Mouse (Mus musculus) heart, embryonic 14.5 days (tissue): ENCODE data around the gene Bmp8b. TPM values are rescaled to one million over a fixed set of nuclear protein-coding genes. Genes with fewer than 3 reads are reported as not detected.
A peak's percentile ranks its signal among the peaks of the same experiment; 100 is the strongest.

Experiments used
- ATAC-seq: fragments of 200-750 bp; cut with Nextera tagmentation; 2 replicates; pipeline ENCODE4 v1.8.0; 2017; ENCODE audit warnings: low read depth, moderate TSS enrichment; ENCODE audit not compliant: insufficient number of reproducible peaks, insufficient read depth, low FRiP score
- H3K27ac ChIP-seq, 2 experiments: fragments of 200-500 bp in 1 of 2; fragments of 300-500 bp in 1 of 2; sonication (generic) in 1 of 2; replicated peaks in 1 of 2; 2 replicates each; pipeline ENCODE4 v1.5.1; 2012 to 2014; ENCODE audit warnings: low read depth in 2 of 2, low read length in 2 of 2, control low read depth in 1 of 2, mild to moderate bottlenecking in 1 of 2, mixed read lengths in 1 of 2; ENCODE audit not compliant: control insufficient read depth in 1 of 2, insufficient read depth in 1 of 2
- H3K27me3 ChIP-seq: fragments of 300-500 bp; sonication (generic); 2 replicates; pipeline ENCODE4 v1.6.1; 2014; ENCODE audit warnings: mild to moderate bottlenecking, low read length, control low read depth; ENCODE audit not compliant: control insufficient read depth, insufficient read depth
- H3K36me3 ChIP-seq: fragments of 300-500 bp; sonication (generic); 2 replicates; pipeline ENCODE4 v1.6.1; 2014; ENCODE audit warnings: mild to moderate bottlenecking, control low read depth, low read length, mixed read lengths; ENCODE audit not compliant: control insufficient read depth, insufficient read depth
- H3K4me1 ChIP-seq, 2 experiments: fragments of 200-500 bp in 1 of 2; fragments of 300-500 bp in 1 of 2; sonication (generic) in 1 of 2; 2 replicates each; pipeline ENCODE4 v1.6.1; 2012 to 2014; ENCODE audit warnings: low read length in 2 of 2, control low read depth in 1 of 2, mixed read lengths in 1 of 2; ENCODE audit not compliant: control insufficient read depth in 2 of 2, insufficient read depth in 2 of 2
- H3K4me2 ChIP-seq: fragments of 300-500 bp; sonication (generic); 2 replicates; pipeline ENCODE4 v1.6.1; 2014; ENCODE audit warnings: mild to moderate bottlenecking, low read length
- H3K4me3 ChIP-seq, 2 experiments: fragments of 200-500 bp in 1 of 2; fragments of 300-500 bp in 1 of 2; sonication (generic) in 1 of 2; 2 replicates each; pipeline ENCODE4 v1.5.1; 2012 to 2014; ENCODE audit warnings: low read length in 2 of 2, mild to moderate bottlenecking in 2 of 2, control low read depth in 1 of 2, low read depth in 1 of 2, moderate library complexity in 1 of 2; ENCODE audit not compliant: control insufficient read depth in 1 of 2, insufficient read depth in 1 of 2
- H3K9ac ChIP-seq: fragments of 300-500 bp; sonication (generic); 2 replicates; pipeline ENCODE4 v1.6.1; 2014; ENCODE audit warnings: mild to moderate bottlenecking, low read length
- H3K9me3 ChIP-seq: fragments of 300-500 bp; sonication (generic); 2 replicates; pipeline ENCODE4 v1.6.1; 2016; ENCODE audit warnings: low read length, control low read depth; ENCODE audit not compliant: control insufficient read depth
- WGBS: fragments of 180-500 bp; shearing (Covaris S2); extraction: QIAGEN DNeasy Blood & Tissue Kit; methylation state at CpG from one replicate; pipeline ENCODE4 v1.1.7; 2014; 5-methylcytosine and 5-hydroxymethylcytosine counted together
- polyA plus RNA-seq: library from polyadenylated mRNA; unstranded; fragments of >200 nt; fragmentation: Nextera tagmentation; extraction: Ambion mirVana; gene quantifications from 2 replicates; pipeline ENCODE4 v1.2.1, GENCODE M21; 2014

The Bmp8b gene
- polyA plus RNA-seq, 1 experiment from 2014 or later, result 0.23 TPM

DNA sequence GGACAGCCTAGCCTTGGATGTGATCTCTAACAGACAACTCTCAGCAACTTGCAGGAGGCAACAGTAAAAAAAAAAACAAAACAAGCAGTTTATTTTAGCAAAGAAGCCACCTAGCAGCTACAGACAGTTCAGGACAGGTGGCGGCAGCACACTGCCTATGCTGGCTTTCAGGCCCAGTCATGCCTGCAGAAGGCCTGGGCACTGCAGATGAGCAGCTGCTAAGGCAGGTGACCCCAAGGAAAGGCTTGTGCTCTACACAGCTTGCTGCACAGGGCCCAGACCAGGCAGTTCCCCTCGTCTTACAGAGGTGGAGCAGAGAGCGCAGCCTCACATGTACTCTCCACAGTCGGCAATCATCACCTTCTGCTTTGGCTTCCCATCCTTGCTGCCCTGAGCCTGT, 22.1 kb downstream of the Bmp8b start:
- Histone ChIP-seq H3K4me1 (no peaks in the 10 kb centered on the region), H3K36me3 (peaks cover 67% of the 10 kb centered on the region), H3K4me2 (no peak overlapping the region), H3K27me3 (no peaks in the 10 kb centered on the region), H3K27ac (no peak overlapping the region), H3K9me3 (no peaks in the 10 kb centered on the region), H3K4me3 (no peak overlapping the region), H3K9ac (no peak overlapping the region)
- 82% methylated on average over 4 of the region's 4 CpGs for WGBS
- ATAC-seq, result no peak

DNA sequence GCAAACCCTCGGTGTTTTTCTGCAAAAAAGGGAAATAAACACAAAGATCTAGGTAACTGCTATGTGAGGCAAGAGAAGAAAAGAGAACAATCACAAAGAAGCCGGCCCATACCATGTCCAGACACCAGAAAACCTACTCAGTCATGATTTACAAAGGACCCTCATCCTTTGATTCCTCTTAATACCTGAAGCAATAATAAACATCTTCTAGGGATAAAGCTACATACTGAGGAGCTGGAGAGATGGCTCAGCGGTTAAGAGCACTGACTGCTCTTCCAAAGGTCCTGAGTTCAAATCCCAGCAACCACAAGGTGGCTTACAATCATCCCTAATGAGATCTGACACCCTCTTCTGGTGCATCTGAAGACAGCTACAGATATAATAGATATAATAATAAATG, 32.6 kb downstream of the Bmp8b start:
- peaks cover 44% of the 10 kb centered on the region for H3K36me3 ChIP-seq
- no peak for ATAC-seq
- H3K27ac ChIP-seq, result no peak overlapping the region
- H3K4me3 ChIP-seq, result no peak overlapping the region
- H3K9me3 ChIP-seq, result no peaks in the 10 kb centered on the region
- no peak overlapping the region for H3K9ac ChIP-seq
- WGBS, result 83% methylated on average over 3 of the region's 3 CpGs
- H3K4me2 ChIP-seq, result no peak overlapping the region
- H3K27me3 ChIP-seq, result 0 out of 2 replicates have a peak, but pooled peaks cover 2% of the 10 kb centered on the region
- peaks cover 8 to 12% of the 10 kb centered on the region in 2 experiments for H3K4me1 ChIP-seq

DNA sequence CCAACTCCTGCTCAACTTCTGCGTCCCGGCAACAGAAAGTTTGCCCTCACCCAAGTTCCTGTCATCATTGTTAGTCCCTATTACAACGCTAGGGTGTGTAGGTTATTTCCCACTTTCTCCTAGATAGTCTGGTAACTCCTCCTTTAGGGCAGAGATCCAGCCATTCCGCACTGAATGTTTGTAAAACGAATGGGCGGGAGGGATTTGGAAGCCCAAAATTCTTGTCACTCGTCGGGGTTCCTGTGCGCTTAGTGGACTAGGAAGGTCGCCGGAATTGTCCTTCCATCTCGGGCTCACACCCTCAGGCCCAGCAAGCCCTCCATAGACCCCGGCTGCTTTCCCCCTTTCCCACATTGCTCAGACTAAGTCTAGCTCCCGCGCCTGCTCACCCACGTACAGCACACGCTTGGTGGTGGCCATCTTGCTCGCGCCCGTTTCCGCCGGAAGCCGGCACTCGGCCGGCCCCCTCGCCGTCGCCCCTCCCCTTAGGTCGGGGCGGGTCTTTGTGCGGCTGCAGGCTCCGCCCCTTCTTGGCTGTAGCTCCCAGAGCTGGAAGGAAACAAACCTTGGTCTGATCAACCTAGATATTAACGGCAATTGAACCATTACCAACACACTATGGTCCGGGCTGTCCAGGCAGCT, 34.7 kb downstream of the Bmp8b start, which contains the start of gene Ppie:
TSS of gene Ppie (minus strand) at position 439 of the 642 bp plus-strand sequence.
- ATAC-seq, result peak; percentile 91
- H3K4me2 ChIP-seq, result peak within 1 kb of the TSS; percentile 95
- peaks cover 25% of the 10 kb centered on the region for H3K36me3 ChIP-seq
- 0 out of 2 replicates have a peak, but pooled peaks cover 4% of the 10 kb centered on the region for H3K27me3 ChIP-seq
- H3K27ac ChIP-seq, result peak within 1 kb of the TSS; percentile 88 to 93
- H3K9me3 ChIP-seq, result no peaks in the 10 kb centered on the region
- WGBS, result under 1% methylated on average over 34 of the region's 34 CpGs
- peak within 1 kb of the TSS; percentile 66 to 88 for H3K4me3 ChIP-seq
- peaks cover 8 to 12% of the 10 kb centered on the region in 2 experiments for H3K4me1 ChIP-seq
- H3K9ac ChIP-seq, result peak within 1 kb of the TSS; percentile 80

DNA sequence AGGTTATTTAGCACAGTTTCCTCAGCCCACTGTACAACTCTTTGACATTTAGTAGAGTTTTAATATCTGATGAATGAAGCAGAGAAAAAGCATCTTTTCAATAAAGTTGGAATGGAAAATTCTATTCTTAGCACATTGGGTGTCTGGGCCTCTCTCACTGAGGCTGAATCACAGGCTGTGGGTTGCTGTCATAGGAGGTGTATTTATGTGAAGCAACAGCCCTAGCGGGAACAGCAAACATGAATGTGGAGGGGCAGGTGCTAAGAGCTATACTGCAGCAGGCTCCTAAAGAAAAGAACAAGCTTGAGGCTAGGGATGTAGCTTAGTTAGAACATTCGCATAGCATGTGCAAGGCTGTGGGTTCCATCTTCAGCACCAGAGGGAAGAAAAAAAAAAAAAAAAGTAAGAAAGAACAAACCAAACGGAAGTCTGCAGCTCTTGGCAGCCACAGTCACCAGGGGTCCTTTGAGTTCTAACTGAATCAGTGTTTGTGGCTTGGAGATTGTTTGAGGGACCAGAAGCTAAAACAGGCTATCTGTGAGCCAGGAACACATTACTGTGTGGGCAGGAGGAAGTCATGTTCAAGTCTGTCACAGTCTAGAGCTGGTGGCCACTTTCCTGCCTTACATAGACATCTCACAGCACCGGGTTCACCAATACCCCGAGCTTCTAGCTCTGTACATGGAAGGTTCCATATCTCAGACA, 42.6 kb downstream of the Bmp8b start:
- no peaks in the 10 kb centered on the region for H3K36me3 ChIP-seq
- H3K27me3 ChIP-seq, result 0 out of 2 replicates have a peak, but pooled peaks cover 2% of the 10 kb centered on the region
- no peak overlapping the region for H3K4me2 ChIP-seq
- no peak overlapping the region for H3K9ac ChIP-seq
- no peaks in the 10 kb centered on the region for H3K9me3 ChIP-seq
- H3K27ac ChIP-seq, result no peak overlapping the region
- 74% methylated on average over 5 of the region's 5 CpGs for WGBS
- H3K4me1 ChIP-seq, result no peaks in the 10 kb centered on the region
- no peak for ATAC-seq
- H3K4me3 ChIP-seq, result no peak overlapping the region

DNA sequence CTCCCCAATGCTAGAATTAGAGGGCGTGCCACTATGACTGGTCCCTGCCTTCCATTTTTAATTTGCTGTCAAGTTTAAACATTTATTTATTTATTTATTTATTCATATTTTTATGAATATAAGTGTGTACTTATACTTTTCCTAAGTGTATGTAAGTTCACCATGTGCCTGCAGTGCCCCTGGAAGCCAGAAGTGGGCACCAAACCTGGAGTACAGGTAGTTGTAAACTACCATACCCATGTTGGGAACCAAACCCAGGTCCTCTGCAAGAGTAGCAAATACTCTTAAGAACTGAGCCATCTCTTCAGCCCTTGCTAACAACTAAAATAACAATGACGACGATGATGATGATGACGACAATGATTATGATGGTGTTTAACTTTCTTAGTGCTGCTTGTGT, 47.0 kb downstream of the Bmp8b start:
- Histone ChIP-seq H3K27me3 (no peaks in the 10 kb centered on the region), H3K4me1 (no peaks in the 10 kb centered on the region), H3K9ac (no peak overlapping the region), H3K36me3 (no peaks in the 10 kb centered on the region), H3K9me3 (no peaks in the 10 kb centered on the region), H3K27ac (no peak overlapping the region), H3K4me3 (no peak overlapping the region), H3K4me2 (no peak overlapping the region)
- no peak for ATAC-seq
- whole genome bisulfite sequencing, result 79% methylated on average over 4 of the region's 4 CpGs

DNA sequence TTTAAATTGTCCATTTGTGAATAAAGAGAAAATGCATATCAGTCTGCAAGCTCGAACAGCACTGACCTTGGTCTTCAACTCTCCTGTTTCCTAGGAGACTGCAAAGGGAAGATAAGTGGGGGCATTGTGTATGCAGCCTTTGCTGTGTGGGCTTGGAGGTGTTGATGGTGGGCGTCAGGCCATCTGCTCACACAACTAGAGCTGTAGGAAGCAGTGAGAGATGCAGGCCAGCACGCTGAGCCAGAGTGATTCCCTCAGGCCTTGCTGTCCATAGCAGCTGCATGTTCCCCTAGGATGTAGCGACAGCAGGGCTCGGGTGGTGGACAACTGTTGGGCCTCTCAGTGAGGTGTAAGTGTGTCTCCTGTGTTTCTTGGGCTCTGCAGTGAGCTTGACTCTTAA, 48.0 kb downstream of the Bmp8b start:
- Histone ChIP-seq H3K9me3 (no peaks in the 10 kb centered on the region), H3K4me1 (no peaks in the 10 kb centered on the region), H3K36me3 (no peaks in the 10 kb centered on the region), H3K4me2 (no peak overlapping the region), H3K27me3 (no peaks in the 10 kb centered on the region), H3K4me3 (no peak overlapping the region), H3K9ac (no peak overlapping the region), H3K27ac (no peak overlapping the region)
- WGBS, result 28% methylated on average over 5 of the region's 5 CpGs
- no peak for ATAC-seq

DNA sequence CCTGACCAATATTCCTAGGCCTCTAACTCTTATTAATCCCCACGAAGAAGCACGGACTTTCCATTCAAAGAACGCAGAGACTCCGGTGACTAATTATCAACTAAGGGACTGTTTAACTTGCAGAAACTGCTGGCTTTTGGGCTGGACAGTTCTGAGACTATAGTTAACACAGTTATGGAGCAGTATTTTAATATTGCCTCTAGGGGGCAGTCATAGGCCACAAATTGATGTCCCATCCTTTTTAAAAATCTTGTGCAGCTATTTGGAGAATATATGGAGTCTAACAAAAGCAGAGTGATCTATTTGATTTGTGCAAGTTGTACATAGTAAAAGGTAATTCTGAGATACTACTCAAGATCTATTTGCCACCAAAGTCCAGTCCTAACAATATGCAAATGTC, 50.0 kb downstream of the Bmp8b start:
- Histone ChIP-seq H3K27me3 (no peaks in the 10 kb centered on the region), H3K9ac (no peak overlapping the region), H3K4me3 (no peak overlapping the region), H3K9me3 (no peaks in the 10 kb centered on the region), H3K4me1 (no peaks in the 10 kb centered on the region), H3K27ac (no peak overlapping the region), H3K36me3 (no peaks in the 10 kb centered on the region), H3K4me2 (no peak overlapping the region)
- no peak for ATAC-seq
- WGBS, result 22% methylated on average over 4 of the region's 4 CpGs
